Mouse (Mus musculus): ENCODE measurements around the gene Pitpnm3. TPM values are rescaled to one million over a fixed set of nuclear protein-coding genes. Genes with fewer than 3 reads are reported as not detected.

Pitpnm3 gene
- polyA plus RNA-seq, 1 experiment from 2014 or later = 0.89 TPM

- ATAC-seq (ENCODE audit: insufficient read depth) (no peak), DNase-seq (peak; percentile 72)
- H3K4me2 ChIP-seq = no peak overlapping the region
- no peak overlapping the region for H3K27ac ChIP-seq (ENCODE audit: low read depth)
- H3K4me1 ChIP-seq (ENCODE audit: insufficient read depth) = no peaks in the 10 kb centered on the region
- TF ChIP-seq CTCF (IDR thresholded peaks at IDR 0.05; ENCODE audit: low read depth) = no peak
- no peaks in the 10 kb centered on the region for H3K36me3 ChIP-seq (ENCODE audit: insufficient read depth)
- no peak overlapping the region for H3K4me3 ChIP-seq (ENCODE audit: low read depth, low read length)
- no peaks in the 10 kb centered on the region for H3K27me3 ChIP-seq (ENCODE audit: insufficient read depth, low read length)
- no peaks in the 10 kb centered on the region for H3K9me3 ChIP-seq (ENCODE audit: low read depth, low read length)
- no peak overlapping the region for H3K9ac ChIP-seq
- WGBS = 50% methylated on average over 4 of the region's 4 CpGs
Measured at GRCm38 (mm10) chr11:72113296-72113695, 22.3 kb downstream of the Pitpnm3 start.

DNA sequence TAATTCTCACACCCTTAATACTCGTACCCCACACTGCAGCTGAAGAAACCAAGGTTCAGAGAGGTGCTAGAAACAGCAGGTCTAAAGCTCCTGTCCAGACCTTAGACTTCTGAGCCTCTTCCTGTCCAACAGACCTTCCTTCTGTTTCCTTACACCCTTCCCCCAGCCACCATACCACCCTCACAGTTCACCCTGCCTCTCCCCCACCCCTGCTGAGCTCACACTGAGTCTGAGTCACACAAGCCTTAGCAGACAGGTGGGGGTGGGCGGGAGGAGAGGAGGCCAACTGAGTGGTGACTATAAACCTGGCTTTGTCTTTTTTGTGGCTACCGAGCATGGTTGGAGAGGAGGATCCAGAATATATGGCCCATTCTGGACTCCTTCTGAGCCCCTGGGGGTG lies 24.9 kb downstream of the Pitpnm3 start:
- DNase-seq = no peak
- TF ChIP-seq CTCF (IDR thresholded peaks at IDR 0.05; ENCODE audit: low read depth) = no peak
- Histone ChIP-seq H3K9me3 (ENCODE audit: low read depth, low read length) (no peaks in the 10 kb centered on the region), H3K4me1 (ENCODE audit: insufficient read depth) (no peaks in the 10 kb centered on the region), H3K4me3 (ENCODE audit: low read depth, low read length) (no peak overlapping the region), H3K4me2 (no peak overlapping the region), H3K27ac (ENCODE audit: low read depth) (no peak overlapping the region), H3K36me3 (ENCODE audit: insufficient read depth) (no peaks in the 10 kb centered on the region), H3K27me3 (ENCODE audit: insufficient read depth, low read length) (no peaks in the 10 kb centered on the region), H3K9ac (no peak overlapping the region)
- 42% methylated on average over 3 of the region's 3 CpGs for WGBS
- ATAC-seq (ENCODE audit: insufficient read depth) = no peak

DNA sequence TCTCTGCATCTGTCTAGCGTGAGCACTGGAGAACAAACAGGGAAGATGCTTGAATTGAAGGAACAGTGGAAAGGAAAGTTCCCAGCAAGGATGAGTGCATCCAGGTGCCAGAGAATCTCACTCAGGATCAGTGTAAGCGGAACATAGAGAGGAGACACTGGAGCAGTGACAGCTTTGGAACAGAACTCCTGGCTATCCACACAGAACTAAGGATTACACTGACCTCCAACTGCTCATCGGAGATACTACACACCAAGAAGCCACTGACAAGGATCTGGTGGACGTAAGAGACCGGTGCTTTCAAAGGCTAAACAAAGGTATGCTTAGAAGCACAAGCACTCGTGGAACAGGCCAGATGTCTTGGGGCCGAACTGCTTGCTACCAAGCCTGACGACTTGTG lies 31.4 kb downstream of the Pitpnm3 start:
- no peak for TF ChIP-seq CTCF (IDR thresholded peaks at IDR 0.05; ENCODE audit: low read depth)
- Histone ChIP-seq H3K36me3 (ENCODE audit: insufficient read depth) (no peaks in the 10 kb centered on the region), H3K27me3 (ENCODE audit: insufficient read depth, low read length) (no peaks in the 10 kb centered on the region), H3K27ac (ENCODE audit: low read depth) (no peak overlapping the region), H3K9ac (no peak overlapping the region), H3K4me1 (ENCODE audit: insufficient read depth) (no peaks in the 10 kb centered on the region), H3K4me2 (no peak overlapping the region), H3K4me3 (ENCODE audit: low read depth, low read length) (no peak overlapping the region), H3K9me3 (ENCODE audit: low read depth, low read length) (no peaks in the 10 kb centered on the region)
- WGBS = 63% methylated on average over 8 of the region's 8 CpGs
- ATAC-seq (ENCODE audit: insufficient read depth) (no peak), DNase-seq (no peak)

DNA sequence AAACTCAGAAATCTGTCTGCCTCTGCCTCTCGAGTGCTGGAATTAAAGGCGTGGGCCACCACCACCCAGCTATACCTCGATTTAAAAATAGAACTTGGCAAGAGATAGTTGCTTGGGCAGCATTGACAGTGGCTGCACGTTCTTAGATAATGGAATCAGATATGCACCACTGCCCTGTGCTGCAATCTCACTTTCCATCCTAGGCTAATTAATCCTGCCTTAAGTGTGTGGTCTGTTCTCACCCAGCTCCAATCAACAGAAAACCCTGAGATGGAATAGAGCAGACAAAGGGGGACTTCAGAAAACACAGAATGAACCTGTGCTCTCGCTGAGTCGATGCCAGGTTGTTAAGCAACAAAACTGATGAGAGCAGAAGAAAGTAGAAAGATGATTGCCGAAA lies 32.0 kb downstream of the Pitpnm3 start:
- DNase-seq = no peak
- H3K4me3 ChIP-seq (ENCODE audit: low read depth, low read length) = no peak overlapping the region
- WGBS = 67% methylated on average over 7 of the region's 7 CpGs
- H3K9ac ChIP-seq = no peak overlapping the region
- no peaks in the 10 kb centered on the region for H3K27me3 ChIP-seq (ENCODE audit: insufficient read depth, low read length)
- H3K4me2 ChIP-seq = no peak overlapping the region
- TF ChIP-seq CTCF (IDR thresholded peaks at IDR 0.05; ENCODE audit: low read depth) = no peak
- H3K27ac ChIP-seq (ENCODE audit: low read depth) = no peak overlapping the region
- no peaks in the 10 kb centered on the region for H3K36me3 ChIP-seq (ENCODE audit: insufficient read depth)
- H3K9me3 ChIP-seq (ENCODE audit: low read depth, low read length) = no peaks in the 10 kb centered on the region
- H3K4me1 ChIP-seq (ENCODE audit: insufficient read depth) = no peaks in the 10 kb centered on the region
- no peak for ATAC-seq (ENCODE audit: insufficient read depth)

DNA sequence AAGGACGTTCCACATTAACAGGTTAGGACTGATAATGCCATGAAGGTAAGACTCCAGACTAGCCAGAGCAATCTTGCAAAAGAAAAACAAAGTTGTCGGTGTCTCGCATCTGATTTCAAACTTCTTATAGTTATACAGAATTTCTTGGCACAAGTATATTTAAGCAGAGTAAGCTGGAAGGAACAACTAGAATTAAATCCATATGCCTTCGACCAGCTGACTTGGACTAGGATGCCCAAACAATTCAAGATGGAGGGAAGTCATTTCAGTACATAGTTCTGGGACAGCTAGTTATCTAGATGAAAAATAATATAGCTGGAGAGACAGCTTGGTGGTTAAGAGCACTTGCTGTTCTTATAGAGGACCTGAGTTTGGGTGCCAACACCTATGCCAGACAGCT lies 34.6 kb downstream of the Pitpnm3 start:
- Histone ChIP-seq H3K27me3 (ENCODE audit: insufficient read depth, low read length) (no peaks in the 10 kb centered on the region), H3K9ac (no peak overlapping the region), H3K4me1 (ENCODE audit: insufficient read depth) (no peaks in the 10 kb centered on the region), H3K4me3 (ENCODE audit: low read depth, low read length) (no peak overlapping the region), H3K27ac (ENCODE audit: low read depth) (no peak overlapping the region), H3K9me3 (ENCODE audit: low read depth, low read length) (no peaks in the 10 kb centered on the region), H3K4me2 (no peak overlapping the region), H3K36me3 (ENCODE audit: insufficient read depth) (no peaks in the 10 kb centered on the region)
- ATAC-seq (ENCODE audit: insufficient read depth) = no peak
- TF ChIP-seq CTCF (IDR thresholded peaks at IDR 0.05; ENCODE audit: low read depth) = no peak
- 81% methylated on average over 4 of the region's 4 CpGs for WGBS
- no peak for DNase-seq

GRCm38 (mm10) chr11:72099181-72099580 lies 36.4 kb downstream of the Pitpnm3 start:
- TF ChIP-seq CTCF (IDR thresholded peaks at IDR 0.05; ENCODE audit: low read depth) = no peak
- Histone ChIP-seq H3K9ac (no peak overlapping the region), H3K4me1 (ENCODE audit: insufficient read depth) (0 out of 2 replicates have a peak, but pooled peaks cover under 1% of the 10 kb centered on the region), H3K4me3 (ENCODE audit: low read depth, low read length) (no peak overlapping the region), H3K27me3 (ENCODE audit: insufficient read depth, low read length) (no peaks in the 10 kb centered on the region), H3K9me3 (ENCODE audit: low read depth, low read length) (no peaks in the 10 kb centered on the region), H3K36me3 (ENCODE audit: insufficient read depth) (no peaks in the 10 kb centered on the region), H3K4me2 (no peak overlapping the region), H3K27ac (ENCODE audit: low read depth) (no peak overlapping the region)
- DNase-seq = no peak
- no peak for ATAC-seq (ENCODE audit: insufficient read depth)
- WGBS = 61% methylated on average over 4 of the region's 4 CpGs

- ATAC-seq (ENCODE audit: insufficient read depth) (no peak), DNase-seq (no peak)
- Histone ChIP-seq H3K9ac (no peak overlapping the region), H3K4me1 (ENCODE audit: insufficient read depth) (0 out of 2 replicates have a peak, but pooled peaks cover 2% of the 10 kb centered on the region), H3K27me3 (ENCODE audit: insufficient read depth, low read length) (no peaks in the 10 kb centered on the region), H3K9me3 (ENCODE audit: low read depth, low read length) (no peaks in the 10 kb centered on the region), H3K4me3 (ENCODE audit: low read depth, low read length) (no peak overlapping the region), H3K4me2 (no peak overlapping the region), H3K27ac (ENCODE audit: low read depth) (no peak overlapping the region), H3K36me3 (ENCODE audit: insufficient read depth) (no peaks in the 10 kb centered on the region)
- TF ChIP-seq CTCF (IDR thresholded peaks at IDR 0.05; ENCODE audit: low read depth) = no peak
- WGBS = 68% methylated on average over 3 of the region's 3 CpGs
Measured at GRCm38 (mm10) chr11:72098027-72098426, 37.6 kb downstream of the Pitpnm3 start.

DNA sequence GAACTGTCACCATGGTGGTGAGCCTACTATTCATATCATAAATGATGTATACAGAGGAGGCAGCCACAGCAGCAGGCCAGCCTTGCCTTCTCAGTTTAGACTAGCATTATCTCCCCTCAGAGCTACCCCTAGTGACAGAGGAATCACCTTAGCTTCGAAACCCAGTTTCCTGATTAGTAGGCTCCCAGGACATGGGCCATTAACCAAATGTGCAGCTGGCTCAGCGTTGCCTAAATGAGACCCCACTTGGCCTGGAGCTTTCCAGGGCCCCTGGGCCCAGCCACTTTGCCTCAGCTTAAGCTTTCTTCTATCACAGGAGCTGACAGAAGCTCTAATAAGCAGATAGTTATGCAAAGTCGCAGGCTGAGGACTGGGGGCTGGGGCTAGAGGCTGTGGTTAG lies 39.6 kb downstream of the Pitpnm3 start:
- H3K4me1 ChIP-seq (ENCODE audit: insufficient read depth) = 0 out of 2 replicates have a peak, but pooled peaks cover 2% of the 10 kb centered on the region
- no peak overlapping the region for H3K9ac ChIP-seq
- no peak overlapping the region for H3K4me3 ChIP-seq (ENCODE audit: low read depth, low read length)
- H3K27me3 ChIP-seq (ENCODE audit: insufficient read depth, low read length) = no peaks in the 10 kb centered on the region
- no peaks in the 10 kb centered on the region for H3K36me3 ChIP-seq (ENCODE audit: insufficient read depth)
- H3K27ac ChIP-seq (ENCODE audit: low read depth) = no peak overlapping the region
- H3K9me3 ChIP-seq (ENCODE audit: low read depth, low read length) = no peaks in the 10 kb centered on the region
- no peak overlapping the region for H3K4me2 ChIP-seq
- no peak for TF ChIP-seq CTCF (IDR thresholded peaks at IDR 0.05; ENCODE audit: low read depth)
- DNase-seq = no peak
- ATAC-seq (ENCODE audit: insufficient read depth) = no peak
- WGBS = 48% methylated on average over 3 of the region's 3 CpGs

Measured in lung, embryonic 14.5 days (tissue).